9 mouse cellular contexts compared by ENCODE assay signal in the genomic region with DNA sequence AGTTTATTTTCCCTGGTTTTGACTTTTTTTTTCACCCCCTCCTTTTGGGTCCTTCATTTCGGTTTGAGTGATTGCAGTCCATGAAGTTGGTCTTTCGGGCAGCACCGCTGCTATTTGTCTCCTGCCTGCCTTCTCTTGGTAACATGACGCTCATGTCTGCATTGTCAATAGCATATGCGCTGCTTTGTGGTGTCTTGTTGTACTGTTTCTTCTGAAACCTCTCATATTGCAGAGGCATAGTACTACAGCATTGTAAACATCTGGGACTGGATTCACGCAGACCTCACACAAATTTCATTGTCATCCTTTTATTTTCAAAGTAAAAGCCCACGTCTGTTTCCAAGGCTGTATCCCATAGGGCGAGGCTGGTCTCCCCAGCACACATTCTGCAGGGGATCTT. TPM values are rescaled to one million over a fixed set of nuclear protein-coding genes. Genes with fewer than 3 reads are reported as not detected.
DNase-seq lines count a peak whose midpoint lies in the region; ATAC-seq and TF ChIP-seq lines count a peak whose summit lies in the region.
"Had no signal": no experiment of that assay in that cellular context is flagged by ENCODE, and none has a peak within 500 bp of the region (broad histone marks: within the 10 kb centered on the region; RNA-seq: fewer than 3 reads in every experiment).

No protein-coding gene starts in this region.

- H3K4me3 ChIP-seq in liver, embryonic 11.5 days (ENCODE audit: low read depth, low read length), result peak overlapping the region; percentile 50
- H3K4me3 ChIP-seq in embryonic facial prominence, embryonic 15.5 days (replicated peaks), result peak overlapping the region; percentile 59
- H3K4me3 ChIP-seq in intestine, postnatal 0 days (ENCODE audit: low read depth, low read length), result peak overlapping the region; percentile 48; the same call in 1 of the 2 replicates
- H3K4me3 ChIP-seq in thymus, adult 2 months (ENCODE audit: control insufficient read depth, insufficient read depth, low read length), result no peak overlapping the region

- no peak overlapping the region for H3K9ac ChIP-seq in liver, embryonic 11.5 days (ENCODE audit: low read depth, low read length)
- peak overlapping the region; percentile 44; the same call in 1 of the 2 replicates for H3K9ac ChIP-seq in embryonic facial prominence, embryonic 15.5 days
- H3K9ac ChIP-seq in intestine, postnatal 0 days (ENCODE audit: low read depth, low read length), result no peak overlapping the region

- no peak overlapping the region for H3K27ac ChIP-seq in liver, embryonic 11.5 days (ENCODE audit: low read depth, low read length)
- peak overlapping the region; percentile 90 for H3K27ac ChIP-seq in embryonic facial prominence, embryonic 15.5 days (replicated peaks)
- H3K27ac ChIP-seq in intestine, postnatal 0 days (ENCODE audit: low read depth, low read length), result no peak overlapping the region
- no peak overlapping the region for H3K27ac ChIP-seq in thymus, adult 2 months (ENCODE audit: control insufficient read depth, insufficient read depth, low read length)

- no peak for ATAC-seq in liver, embryonic 11.5 days (replicated peaks; ENCODE audit: low FRiP score)
- ATAC-seq in embryonic facial prominence, embryonic 15.5 days (ENCODE audit: insufficient number of reproducible peaks, low FRiP score, low TSS enrichment, low read depth), result peak; percentile 70
- no peak for ATAC-seq in intestine, postnatal 0 days
- ATAC-seq: Patski had no signal

- H3K4me2 ChIP-seq in liver, embryonic 11.5 days, result peak overlapping the region; percentile 83
- H3K4me2 ChIP-seq in embryonic facial prominence, embryonic 15.5 days (replicated peaks), result peak overlapping the region; percentile 83
- peak overlapping the region; percentile 76 for H3K4me2 ChIP-seq in intestine, postnatal 0 days (replicated peaks; ENCODE audit: low read depth)

- H3K36me3 ChIP-seq in liver, embryonic 11.5 days (ENCODE audit: control insufficient read depth, insufficient read depth, low read length), result no peaks in the 10 kb centered on the region
- H3K36me3 ChIP-seq in embryonic facial prominence, embryonic 15.5 days, result no peaks in the 10 kb centered on the region
- H3K36me3 ChIP-seq in intestine, postnatal 0 days (ENCODE audit: control insufficient read depth, insufficient read depth), result no peaks in the 10 kb centered on the region
- no peaks in the 10 kb centered on the region for H3K36me3 ChIP-seq in thymus, adult 2 months (ENCODE audit: control insufficient read depth, insufficient read depth, low read length)

- TF ChIP-seq CTCF in intestine, postnatal 0 days (IDR thresholded peaks at IDR 0.05; ENCODE audit: low read depth), result no peak
- no peak for TF ChIP-seq CTCF in thymus, adult 2 months (IDR thresholded peaks at IDR 0.05; ENCODE audit: borderline replicate concordance, control insufficient read depth, extremely low read depth, insufficient read depth, low read length, poor library complexity)

- no peak for DNase-seq in liver, embryonic 11.5 days (ENCODE audit: low spot score)
- no peak for DNase-seq in liver
- peak; percentile 21 for DNase-seq in retina, embryonic 14.5 days (ENCODE audit: low spot score)
- DNase-seq in right cerebral cortex, postnatal 4 days, result no peak
- no peak for DNase-seq in spleen, postnatal 36 days (ENCODE audit: low spot score in 2 of 2)
- DNase-seq in thymus, adult 2 months, result no peak

- no peaks in the 10 kb centered on the region for H3K4me1 ChIP-seq in liver, embryonic 11.5 days (replicated peaks; ENCODE audit: control insufficient read depth, insufficient read depth, low read length)
- 0 out of 2 replicates have a peak, but pooled peaks cover 7% of the 10 kb centered on the region for H3K4me1 ChIP-seq in embryonic facial prominence, embryonic 15.5 days
- no peaks in the 10 kb centered on the region for H3K4me1 ChIP-seq in intestine, postnatal 0 days (replicated peaks; ENCODE audit: control insufficient read depth, insufficient read depth, low read length)
- H3K4me1 ChIP-seq in thymus, adult 2 months (replicated peaks; ENCODE audit: control insufficient read depth, insufficient read depth, low read length), result no peaks in the 10 kb centered on the region

- no peak for TF ChIP-seq POLR2A in thymus, adult 2 months (IDR thresholded peaks at IDR 0.05; ENCODE audit: control insufficient read depth, extremely low read depth, insufficient read depth, low read length, poor library complexity)

- no peaks in the 10 kb centered on the region for H3K9me3 ChIP-seq in liver, embryonic 11.5 days (ENCODE audit: control insufficient read depth, low read length)
- H3K9me3 ChIP-seq in embryonic facial prominence, embryonic 15.5 days (replicated peaks), result no peaks in the 10 kb centered on the region
- no peaks in the 10 kb centered on the region for H3K9me3 ChIP-seq in intestine, postnatal 0 days (ENCODE audit: control insufficient read depth)

- WGBS in liver, embryonic 11.5 days, result 16% methylated on average over 8 of the region's 8 CpGs
- 5% methylated on average over 8 of the region's 8 CpGs for WGBS in embryonic facial prominence, embryonic 15.5 days
- WGBS in intestine, postnatal 0 days, result 24% methylated on average over 8 of the region's 8 CpGs
- WGBS in thymus, adult 2 months, result 30% methylated on average over 8 of the region's 8 CpGs

- peaks cover 34% of the 10 kb centered on the region for H3K27me3 ChIP-seq in liver, embryonic 11.5 days (replicated peaks; ENCODE audit: control insufficient read depth, insufficient read depth, low read length)
- no peaks in the 10 kb centered on the region for H3K27me3 ChIP-seq in embryonic facial prominence, embryonic 15.5 days
- peaks cover 15% of the 10 kb centered on the region for H3K27me3 ChIP-seq in intestine, postnatal 0 days (replicated peaks; ENCODE audit: control insufficient read depth, insufficient read depth, low read length)
- no peaks in the 10 kb centered on the region for H3K27me3 ChIP-seq in thymus, adult 2 months (ENCODE audit: control insufficient read depth, insufficient read depth, low read length)
- H3K27me3 ChIP-seq: Patski had no signal

RNA-seq across cellular contexts. Expression of gene Fgf10, which starts 46.7 kb away (rescaled TPM):
- 2.2 and 2.4 TPM in 2 replicates for polyA plus RNA-seq in liver, embryonic 11.5 days (2014; fragmentation: Nextera tagmentation; extraction: Ambion mirVana)
- 10.5 and 11.8 TPM in 2 replicates for polyA plus RNA-seq in embryonic facial prominence, embryonic 15.5 days (2015; fragmentation: Nextera tagmentation; extraction: Ambion mirVana)
- polyA plus RNA-seq in intestine, postnatal 0 days (2015; fragmentation: Nextera tagmentation; extraction: Ambion mirVana), result 0.43 and 0.46 TPM in 2 replicates
- 0.41 and 0.59 TPM in 2 replicates for polyA plus RNA-seq in thymus, adult 2 months (2012; rRNA removed)
